Mouse (Mus musculus): ENCODE results near the gene Zfp398.

Zfp398 gene

DNA sequence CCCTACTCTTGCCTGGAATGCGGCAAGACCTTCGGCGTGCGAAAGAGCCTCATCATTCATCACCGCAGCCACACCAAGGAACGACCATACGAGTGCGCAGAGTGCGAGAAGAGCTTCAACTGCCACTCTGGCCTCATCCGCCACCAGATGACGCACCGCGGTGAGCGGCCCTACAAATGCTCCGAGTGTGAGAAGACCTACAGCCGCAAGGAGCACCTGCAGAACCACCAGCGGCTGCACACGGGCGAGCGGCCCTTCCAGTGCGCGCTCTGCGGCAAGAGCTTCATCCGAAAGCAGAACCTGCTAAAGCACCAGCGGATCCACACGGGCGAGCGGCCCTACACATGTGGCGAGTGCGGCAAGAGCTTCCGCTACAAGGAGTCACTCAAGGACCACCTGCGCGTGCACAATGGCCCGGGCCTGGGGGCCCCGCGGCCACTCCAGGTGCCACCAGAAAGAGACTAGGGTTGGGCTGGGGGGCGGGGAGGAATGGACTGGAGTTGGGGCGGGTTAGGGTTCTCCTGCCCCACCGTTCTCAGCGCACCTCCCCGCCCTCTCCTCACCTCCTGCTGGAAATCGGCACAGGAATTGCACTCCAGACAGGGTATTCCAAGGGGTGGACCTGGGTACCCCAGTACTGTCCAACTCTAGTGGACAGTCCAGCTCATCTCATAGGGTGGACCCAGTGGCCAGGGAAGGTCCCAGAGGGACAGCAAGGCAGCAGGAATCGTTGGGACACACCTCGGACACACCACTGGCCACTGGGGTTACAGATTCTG, 69.6 kb downstream of the Zfp398 start:
- no peak for DNase-seq

GRCm38 (mm10) chr6:47906326-47906725, 70.9 kb downstream of the Zfp398 start:
- no peak for DNase-seq

GRCm38 (mm10) chr6:47909007-47909406, 73.5 kb downstream of the Zfp398 start:
- no peak for DNase-seq

DNA sequence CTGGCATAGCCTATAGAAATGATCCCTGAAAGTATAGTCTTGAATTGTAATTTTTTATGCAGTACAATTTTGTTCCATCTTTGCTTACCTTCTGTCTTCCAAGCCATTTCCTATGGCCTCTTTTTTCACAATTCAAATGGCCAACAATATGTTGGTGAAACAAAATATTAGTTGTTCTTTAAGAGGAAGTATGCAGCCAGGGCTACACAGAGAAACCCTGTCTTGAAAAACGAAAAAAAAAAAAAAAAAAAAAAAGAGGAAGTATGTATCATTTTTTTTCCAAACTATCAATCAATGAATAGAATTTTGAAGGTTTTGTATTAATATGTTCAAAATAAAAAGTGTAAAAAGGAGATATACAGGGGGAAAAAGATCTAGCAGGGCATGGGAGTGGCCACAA, 76.2 kb downstream of the Zfp398 start:
- no peak for DNase-seq

DNA sequence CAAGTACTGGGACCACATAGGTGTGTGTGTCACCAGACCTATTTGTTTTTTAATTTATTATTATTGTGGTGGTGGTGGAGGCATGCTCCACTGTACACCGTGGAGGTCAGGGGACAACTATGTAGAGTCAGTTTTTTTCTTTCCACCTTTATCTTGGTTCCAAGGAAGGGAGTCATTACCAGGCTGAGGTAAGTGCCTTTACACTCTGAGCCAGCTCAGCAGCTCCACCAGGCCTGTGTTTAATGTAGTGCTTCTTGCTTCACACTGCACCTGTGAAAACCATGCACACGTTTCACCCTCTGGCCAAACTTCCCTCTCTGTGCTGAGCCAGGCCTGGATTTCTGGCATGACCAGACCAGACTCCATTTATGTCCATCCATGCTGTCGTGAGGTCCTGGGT, 77.5 kb downstream of the Zfp398 start:
- no peak for DNase-seq

- no peak for DNase-seq
Observed at GRCm38 (mm10) chr6:47917051-47917450, 81.6 kb downstream of the Zfp398 start.

DNA sequence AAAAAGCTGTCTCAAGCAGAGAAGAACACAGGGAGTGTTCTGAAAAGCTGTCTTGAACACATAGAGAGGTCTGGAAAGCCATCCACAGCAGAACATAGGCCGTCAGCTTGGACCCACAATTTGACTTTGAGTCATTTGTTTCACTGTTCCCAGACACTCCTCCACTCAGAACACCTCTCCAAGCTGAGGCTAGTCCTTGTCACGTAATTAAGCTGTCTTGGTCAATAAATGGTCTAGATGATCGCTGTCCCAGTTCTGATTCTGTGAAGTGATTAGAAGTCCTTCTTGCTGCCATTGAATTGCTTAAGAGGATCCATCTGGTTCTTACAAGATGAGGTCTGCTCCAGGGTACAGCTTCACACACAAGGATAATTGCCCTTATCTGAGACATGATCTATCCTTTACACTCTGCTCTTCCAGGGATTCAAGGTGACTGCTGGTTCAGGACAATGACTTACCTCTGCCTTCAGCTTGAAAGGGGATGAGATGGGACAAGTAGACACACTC, 83.4 kb downstream of the Zfp398 start:
- peak in 1 of 2 experiments; percentile 13 for DNase-seq

DNA sequence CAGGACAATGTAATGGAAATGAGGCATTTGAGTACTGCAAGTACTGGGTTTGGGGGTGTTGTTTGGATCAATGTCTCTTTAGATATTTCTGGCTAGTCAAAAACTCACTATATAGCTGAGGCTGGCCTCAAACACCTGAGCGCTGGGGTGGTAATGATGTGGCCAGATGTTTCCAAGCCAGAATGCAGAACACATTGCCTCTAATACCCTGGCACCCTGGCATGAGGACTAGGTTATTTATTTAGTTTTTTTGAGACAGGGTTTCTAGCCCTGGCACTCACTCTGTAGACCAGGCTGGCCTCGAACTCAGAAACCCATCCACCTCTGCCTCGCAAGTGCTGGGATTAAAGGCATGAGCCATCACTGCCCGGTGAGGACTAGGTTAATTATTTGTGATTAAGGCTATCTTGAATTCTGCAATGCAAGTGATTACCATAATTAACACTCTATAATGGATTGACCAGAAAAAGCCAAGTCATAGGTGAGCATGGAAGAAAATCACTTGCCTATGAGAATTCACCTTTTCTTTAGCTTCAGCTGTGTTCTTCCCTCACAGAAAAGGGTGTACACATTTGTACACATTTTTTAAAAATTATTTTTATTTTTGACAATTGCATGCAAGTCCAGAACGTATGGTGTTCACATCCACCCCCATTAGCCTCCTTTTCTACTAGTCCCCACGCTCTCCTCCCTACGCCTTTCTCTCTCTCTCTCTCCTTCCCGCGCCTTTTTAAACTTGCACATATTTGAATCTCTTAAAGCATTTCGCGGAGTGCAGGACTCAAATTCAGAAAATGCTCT, 84.4 kb downstream of the Zfp398 start:
- DNase-seq, result no peak

DNA sequence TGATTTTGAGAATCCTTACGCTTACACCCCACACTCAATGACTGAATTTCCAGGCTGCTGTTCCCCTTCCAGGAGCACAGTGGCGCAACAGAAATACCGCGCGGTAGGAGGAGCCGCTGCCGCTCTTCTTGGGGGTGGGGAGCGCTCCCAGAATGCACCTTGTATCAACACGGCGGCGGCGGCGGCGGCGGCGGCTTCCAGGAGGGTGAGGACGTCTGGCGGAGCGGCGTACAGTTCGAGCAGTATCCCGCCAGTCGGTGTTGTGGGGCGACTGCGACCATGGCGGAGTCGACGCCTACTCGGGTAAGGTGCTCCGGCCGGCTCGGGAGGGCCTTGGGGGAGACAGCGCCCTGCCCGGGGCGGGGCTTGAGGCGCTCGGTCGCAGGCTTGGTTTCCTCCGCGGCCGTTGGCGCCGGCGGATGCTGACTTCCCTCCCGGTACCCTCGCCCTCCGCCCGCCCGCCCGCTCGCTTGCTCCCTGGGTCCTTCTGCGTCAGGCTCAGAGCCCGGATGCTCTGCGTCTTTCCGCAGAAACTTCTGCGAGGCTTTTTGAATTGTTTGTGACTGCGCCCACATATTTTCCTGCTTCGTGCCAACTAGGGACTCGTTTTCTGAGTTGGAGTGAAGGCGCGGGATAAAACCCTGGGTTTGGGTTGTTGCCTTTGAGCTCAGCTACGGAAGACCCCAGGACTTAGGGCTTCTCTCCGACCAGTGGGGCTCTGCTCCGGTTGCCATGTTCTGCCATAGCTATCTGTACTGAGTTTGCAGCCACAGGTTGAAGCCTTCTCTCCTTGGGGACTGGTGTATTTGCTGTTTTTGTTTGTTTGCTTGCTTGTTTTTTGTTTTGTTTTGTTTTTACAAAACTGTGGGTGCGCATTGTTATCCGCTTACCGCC, 85.2 kb downstream of the Zfp398 start, which contains the start of gene Zfp212:
Gene Zfp212, plus strand, starts transcription at position 30 of the 894 bp plus-strand sequence.
- peak; percentile 90 to 92 for DNase-seq
